Mouse (Mus musculus) left cerebral cortex, adult 8-10 months (tissue): ENCODE measurements at regions not wholly inside any gene's neighbourhood (a gene's known extent, or its start where the extent isn't known, plus 50 kb on each side); places are given as distances from the start of the nearest gene placed in this dataset.
A peak's percentile ranks its signal among the peaks of the same experiment; 100 is the strongest.

Experiments
- DNase-seq, 2 experiments: peaks; one replicate each; pipeline ENCODE4 v3.0.0; 2022; ENCODE audit warnings: low spot score in 2 of 2

DNA sequence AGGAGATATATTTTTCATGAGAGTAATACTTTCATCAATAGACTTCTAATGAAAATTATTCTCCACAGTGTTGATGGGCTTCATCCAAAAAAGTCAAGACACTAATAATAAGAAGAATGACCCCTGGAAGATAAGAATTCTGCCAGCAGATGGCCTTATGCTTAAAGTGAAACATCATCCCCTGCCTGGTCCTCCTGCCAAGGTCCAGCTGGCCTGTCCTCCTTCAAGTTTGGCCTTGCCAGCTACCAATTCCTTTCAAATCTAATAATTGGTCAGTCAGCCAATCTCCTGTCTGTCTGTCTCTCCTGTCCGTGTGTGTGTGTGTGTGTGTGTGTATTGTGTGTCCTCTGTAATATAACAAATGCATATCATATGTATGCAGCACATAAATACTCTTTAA, 388.8 kb downstream of the Wdr11 start:
- DNase-seq, result no peak

GRCm38 (mm10) chr7:129982411-129982810, 390.7 kb downstream of the Wdr11 start:
- DNase-seq, result no peak

GRCm38 (mm10) chr7:129983601-129984120, 392.0 kb downstream of the Wdr11 start:
- no peak for DNase-seq

- DNase-seq, result no peak
Measured at GRCm38 (mm10) chr7:129984367-129984766, 392.7 kb downstream of the Wdr11 start.

- DNase-seq, result no peak
Measured at GRCm38 (mm10) chr7:129987119-129987665, 395.5 kb downstream of the Wdr11 start.

- DNase-seq, result no peak
Measured at GRCm38 (mm10) chr7:129987713-129988112, 396.1 kb downstream of the Wdr11 start.

DNA sequence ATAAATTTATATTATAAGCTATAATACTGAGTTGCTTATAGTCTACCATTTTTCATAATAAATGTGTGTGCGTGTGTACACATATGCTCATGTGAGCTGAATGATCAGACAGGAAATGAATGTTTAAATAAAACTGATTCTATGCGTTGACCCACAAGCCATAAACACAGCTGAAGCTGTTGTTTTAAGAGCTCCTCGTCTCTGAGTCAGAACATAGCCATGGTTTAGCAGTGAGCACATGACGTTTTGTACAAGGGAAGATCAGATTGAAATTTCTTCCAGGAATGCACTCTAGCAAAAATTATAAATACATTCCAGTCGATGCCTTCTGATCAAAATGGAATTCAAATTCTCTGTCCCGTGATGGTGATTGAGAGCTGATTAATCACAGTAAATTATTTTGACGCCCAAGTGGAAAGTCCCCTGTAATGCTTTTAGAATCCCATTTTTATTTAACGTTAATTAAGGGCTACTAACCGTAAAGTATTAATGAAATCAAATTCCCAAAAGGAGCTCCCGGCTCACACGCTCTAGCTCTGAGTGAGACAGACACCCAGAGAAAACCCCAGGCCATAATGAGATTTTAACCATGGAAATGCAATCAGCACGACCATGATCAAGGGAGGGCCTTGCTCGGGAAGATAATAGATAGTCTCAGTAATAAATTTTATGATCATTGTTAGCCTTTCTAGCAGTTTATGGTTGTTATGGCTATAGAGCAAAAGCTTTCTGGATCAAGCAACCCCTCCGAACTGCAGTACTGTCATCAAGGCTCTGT, 402.0 kb downstream of the Wdr11 start:
- no peak for DNase-seq

DNA sequence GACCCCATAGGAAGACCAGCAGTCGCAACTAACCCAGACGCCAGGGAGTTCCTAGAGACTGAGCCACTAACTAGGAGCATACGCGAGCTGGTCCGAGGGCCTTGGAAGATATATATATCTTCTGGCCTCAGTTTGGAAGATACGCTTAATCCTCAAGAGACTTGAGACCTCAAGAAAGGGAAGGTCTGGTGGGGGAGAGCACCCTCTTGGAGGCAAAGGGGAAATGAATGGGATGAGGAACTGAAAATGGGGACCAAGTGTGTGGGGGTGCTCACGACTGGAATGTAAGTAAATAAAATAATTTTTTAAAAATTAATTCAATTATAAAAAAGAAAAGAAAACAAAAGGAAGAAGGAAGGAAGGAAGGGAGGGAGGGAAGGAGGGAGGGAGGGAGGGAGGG, 403.9 kb downstream of the Wdr11 start:
- DNase-seq, result no peak

DNA sequence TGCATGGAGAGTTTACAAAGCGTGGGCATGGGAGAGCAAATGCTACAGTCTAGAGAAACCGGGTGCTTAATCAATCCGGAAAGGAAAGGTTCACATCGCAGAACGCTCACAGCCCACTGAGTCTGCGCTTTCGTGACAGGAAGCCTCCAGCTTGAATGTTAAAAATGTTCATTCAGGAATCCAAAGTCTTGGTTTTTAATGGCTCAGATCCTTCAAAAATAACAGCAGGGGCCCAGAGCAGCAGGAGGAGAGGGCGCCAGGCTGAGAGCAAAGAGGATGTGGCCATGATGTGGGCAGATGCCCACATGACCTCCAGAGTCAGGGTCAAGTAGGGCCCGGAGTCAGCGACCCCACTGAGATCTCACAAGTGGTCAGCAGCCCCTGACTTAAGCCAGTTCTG, 409.4 kb downstream of the Wdr11 start:
- DNase-seq, result peak in 1 of 2 experiments; percentile 9

DNA sequence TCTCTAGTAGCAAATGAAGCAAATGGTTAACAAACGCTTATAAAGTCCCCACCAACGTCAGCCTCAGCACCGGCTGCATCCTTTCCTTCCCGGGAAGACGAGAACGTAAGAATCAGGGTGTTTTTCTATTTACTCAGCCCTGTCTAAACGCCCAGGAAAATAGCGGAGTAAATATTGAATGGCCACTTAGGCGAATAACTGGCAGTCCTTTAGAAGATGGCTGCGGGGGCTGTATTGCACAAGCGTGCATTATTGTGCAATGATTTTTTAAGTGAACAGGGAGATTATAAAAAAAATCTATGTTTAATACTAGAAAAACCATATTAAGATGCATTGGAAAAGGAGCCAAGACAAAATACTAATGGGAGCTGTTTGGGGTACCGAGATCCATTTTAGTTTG, 410.3 kb downstream of the Wdr11 start:
- no peak for DNase-seq

DNA sequence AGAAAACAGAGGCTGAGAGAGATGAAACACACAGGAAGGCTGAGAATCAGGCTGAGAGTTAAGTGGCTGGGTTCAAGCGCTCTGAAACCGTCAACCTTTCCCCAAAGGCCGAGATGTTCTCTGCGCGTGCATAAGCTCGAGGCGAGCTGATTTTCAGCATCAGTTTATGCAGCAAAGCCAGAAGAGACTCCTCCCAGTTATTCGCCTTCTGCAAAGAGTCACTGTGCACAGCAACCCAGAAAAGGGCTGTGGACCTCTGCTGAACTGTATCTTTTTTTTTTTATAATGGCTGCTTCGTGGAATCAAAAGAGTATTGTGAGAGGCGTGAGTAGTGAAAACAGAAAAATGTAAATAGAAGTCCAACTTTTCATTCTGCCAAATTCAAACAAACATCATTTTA, 413.7 kb downstream of the Wdr11 start:
- no peak for DNase-seq

- no peak for DNase-seq
Measured at GRCm38 (mm10) chr7:130007993-130008583, 416.4 kb downstream of the Wdr11 start.

DNA sequence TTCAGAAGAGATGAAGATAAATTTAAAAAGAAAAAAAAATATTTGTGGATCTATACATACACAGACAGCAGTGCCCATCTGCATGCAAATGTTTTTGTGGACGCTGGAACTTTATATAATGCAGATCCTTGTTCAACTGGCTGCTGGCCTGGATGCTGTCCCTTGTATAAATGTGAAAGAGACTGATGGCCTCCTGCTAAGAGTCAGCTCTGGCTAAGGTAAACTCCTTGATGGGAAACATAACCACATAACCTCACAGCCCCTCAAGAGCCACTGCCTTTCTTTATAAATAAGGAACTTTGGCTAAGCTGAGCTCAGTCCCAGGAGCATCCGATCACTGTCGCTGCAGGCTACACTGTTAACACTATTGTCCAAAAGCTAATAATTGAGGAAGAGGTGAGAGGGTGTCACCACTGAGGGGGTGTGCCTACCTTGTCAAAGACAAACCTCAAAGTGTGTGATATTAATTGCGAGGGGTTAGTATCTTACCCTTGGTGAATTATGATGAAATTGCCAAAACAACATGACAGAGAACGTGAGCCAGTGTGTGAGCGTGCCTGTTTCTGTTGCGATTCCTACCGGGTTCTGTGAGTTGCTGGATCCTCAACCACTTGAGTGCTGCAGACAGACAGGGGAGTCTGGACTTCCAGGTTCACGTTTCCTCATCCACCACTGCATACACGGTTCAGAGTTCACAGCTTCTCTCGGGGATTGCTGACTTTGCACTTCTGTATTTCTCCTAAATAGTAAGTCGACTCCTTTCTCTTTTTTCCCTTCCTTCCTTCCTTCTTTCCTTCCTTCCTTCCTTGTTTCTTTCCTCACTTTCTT, 417.1 kb downstream of the Wdr11 start:
- DNase-seq, result no peak

GRCm38 (mm10) chr7:130012067-130012466, 420.4 kb downstream of the Wdr11 start:
- DNase-seq, result no peak

- DNase-seq, result no peak
Measured at GRCm38 (mm10) chr7:130013109-130013508, 421.4 kb downstream of the Wdr11 start.

GRCm38 (mm10) chr7:130014609-130015008, 422.9 kb downstream of the Wdr11 start:
- no peak for DNase-seq

DNA sequence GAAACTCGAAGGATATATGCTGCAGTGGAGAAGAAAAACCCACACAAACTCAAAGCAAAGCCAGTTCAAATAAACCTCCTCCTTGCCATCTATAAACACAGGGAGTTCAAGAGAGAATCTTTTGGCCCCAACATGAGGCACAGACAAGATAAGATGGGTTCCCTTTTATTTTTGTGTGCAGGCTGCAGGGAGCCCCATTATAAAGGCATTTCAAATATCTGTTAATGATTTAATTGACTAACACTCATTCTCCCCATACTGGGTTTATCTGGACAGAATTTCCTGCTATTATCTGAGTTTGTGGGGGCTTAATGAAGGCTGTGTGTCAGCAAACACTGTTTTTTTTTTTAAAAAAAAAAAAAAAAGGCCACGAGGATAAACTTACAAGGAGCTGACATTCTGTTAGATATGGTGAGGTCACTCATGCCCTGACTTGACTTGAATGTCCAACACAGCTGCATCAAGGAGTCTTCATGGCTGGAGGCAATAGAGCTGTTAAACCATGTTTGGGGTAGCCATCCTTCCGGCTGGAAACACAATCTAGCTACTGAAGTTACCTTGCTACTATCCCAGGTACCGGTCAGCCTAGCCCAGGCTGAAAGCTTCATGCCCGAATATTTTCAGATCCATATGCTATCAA, 423.8 kb downstream of the Wdr11 start:
- DNase-seq, result no peak

GRCm38 (mm10) chr7:130016015-130016874, 424.6 kb downstream of the Wdr11 start:
- no peak for DNase-seq

GRCm38 (mm10) chr7:130018891-130019290, 427.2 kb downstream of the Wdr11 start:
- no peak for DNase-seq

DNA sequence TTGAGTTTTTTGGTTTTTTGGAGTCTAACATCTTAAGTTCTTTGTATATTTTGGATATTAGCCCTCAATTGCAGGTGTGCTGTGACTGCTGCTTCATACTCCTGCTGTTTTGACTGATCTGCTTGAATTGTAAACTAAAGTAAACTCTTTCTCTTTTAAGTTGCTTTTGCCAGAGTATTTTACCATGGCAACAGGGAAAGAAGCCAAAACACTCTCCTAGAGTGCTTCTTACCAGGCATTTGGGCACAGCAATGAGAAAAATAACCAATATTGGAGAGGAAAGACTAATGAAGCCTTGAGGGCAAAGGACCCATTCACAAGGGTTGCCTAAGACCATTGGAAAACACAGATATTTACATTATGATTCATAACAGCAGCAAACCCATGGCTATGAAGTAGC, 437.3 kb downstream of the Wdr11 start:
- DNase-seq, result no peak
